Mouse (Mus musculus) forebrain, embryonic 10.5 days (tissue): ENCODE measurements around the gene Sprr1a. TPM values are rescaled to one million over a fixed set of nuclear protein-coding genes. Genes with fewer than 3 reads are reported as not detected.

Source experiments
- DNase-seq: peaks from one replicate; pipeline ENCODE4 v3.0.0-alpha.2; 2017; ENCODE audit warnings: low spot score; ENCODE audit errors: extremely low spot score
- H3K27ac ChIP-seq: fragments of 300-500 bp; sonication (generic); 2 replicates; pipeline ENCODE4 v1.5.1; 2016; ENCODE audit warnings: mild to moderate bottlenecking
- H3K27me3 ChIP-seq: fragments of 300-500 bp; sonication (generic); 2 replicates; pipeline ENCODE4 v1.6.1; 2016; ENCODE audit warnings: mild to moderate bottlenecking; ENCODE audit not compliant: poor library complexity, severe bottlenecking
- H3K36me3 ChIP-seq: fragments of 300-500 bp; sonication (generic); replicated peaks from 2 replicates; pipeline ENCODE4 v1.6.1; 2016; ENCODE audit warnings: mild to moderate bottlenecking, moderate library complexity
- H3K4me1 ChIP-seq: fragments of 300-500 bp; sonication (generic); 2 replicates; pipeline ENCODE4 v1.6.1; 2016
- H3K4me3 ChIP-seq: fragments of 300-500 bp; sonication (generic); 2 replicates; pipeline ENCODE4 v1.5.1; 2016; ENCODE audit warnings: mild to moderate bottlenecking, moderate library complexity
- H3K9me3 ChIP-seq: fragments of 300-500 bp; sonication (generic); 2 replicates; pipeline ENCODE4 v1.6.1; 2016; ENCODE audit warnings: mild to moderate bottlenecking, moderate library complexity
- WGBS: fragments of 180-500 bp; shearing (Covaris S2); methylation state at CpG from one replicate; pipeline ENCODE4 v1.1.7; 2016; 5-methylcytosine and 5-hydroxymethylcytosine counted together
- polyA plus RNA-seq: library from polyadenylated mRNA; unstranded; fragments of >200 nt; fragmentation: Nextera tagmentation; extraction: Ambion mirVana; gene quantifications from 2 replicates; pipeline ENCODE4 v1.2.1, GENCODE M21; 2016

Gene Sprr1a
- polyA plus RNA-seq, 1 experiment from 2014 or later: not detected

- H3K36me3 ChIP-seq: no peaks in the 10 kb centered on the region
- no peak overlapping the region for H3K4me3 ChIP-seq
- DNase-seq: no peak
- H3K27me3 ChIP-seq: no peaks in the 10 kb centered on the region
- 91% methylated on average over 5 of the region's 5 CpGs for WGBS
- no peaks in the 10 kb centered on the region for H3K4me1 ChIP-seq
- no peaks in the 10 kb centered on the region for H3K9me3 ChIP-seq
- no peak overlapping the region for H3K27ac ChIP-seq
These were observed 30.5 kb downstream of the Sprr1a start for GRCm38 (mm10) chr3:92455151-92455550.

DNA sequence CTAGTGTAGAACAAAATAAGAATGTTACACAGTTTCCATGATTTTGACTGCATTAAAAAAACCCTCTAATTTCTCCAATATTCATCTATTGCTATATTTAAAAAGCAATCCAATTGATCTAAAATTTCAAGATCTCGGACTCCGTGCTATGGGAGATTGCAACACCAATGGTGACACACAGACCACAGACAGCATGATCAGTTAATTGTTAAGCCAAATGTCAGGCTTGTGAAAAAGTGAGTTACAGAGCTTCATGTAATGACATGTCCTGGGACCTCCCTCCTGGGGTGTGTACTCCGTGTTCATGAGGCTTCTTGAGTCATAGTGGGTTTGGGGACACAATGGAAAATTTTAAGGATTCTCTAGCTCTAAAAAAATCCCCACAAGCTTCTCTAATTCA, 45.5 kb downstream of the Sprr1a start:
- H3K4me3 ChIP-seq: no peak overlapping the region
- no peak for DNase-seq
- H3K27ac ChIP-seq: no peak overlapping the region
- H3K9me3 ChIP-seq: no peaks in the 10 kb centered on the region
- no peaks in the 10 kb centered on the region for H3K36me3 ChIP-seq
- no peaks in the 10 kb centered on the region for H3K4me1 ChIP-seq
- no peaks in the 10 kb centered on the region for H3K27me3 ChIP-seq
- 94% methylated on average over 3 of the region's 3 CpGs for WGBS

GRCm38 (mm10) chr3:92438689-92439088, 47.0 kb downstream of the Sprr1a start, which contains the start of gene Sprr1b:
Gene Sprr1b, minus strand, starts transcription at chr3:92438789.
- no peaks in the 10 kb centered on the region for H3K4me1 ChIP-seq
- H3K9me3 ChIP-seq: no peaks in the 10 kb centered on the region
- no peak within 1 kb of the TSS for H3K4me3 ChIP-seq
- H3K27ac ChIP-seq: no peak within 1 kb of the TSS
- no peak for DNase-seq
- H3K27me3 ChIP-seq: no peaks in the 10 kb centered on the region
- H3K36me3 ChIP-seq: no peaks in the 10 kb centered on the region
- WGBS: 93% methylated on average over 3 of the region's 3 CpGs

Other genes starting within 250 kb of the Sprr1a start
- gene Sprr2a3, start 200.5 kb downstream of the Sprr1a start, polyA plus RNA-seq: not detected in 2 replicates
- gene Sprr2b, start 169.3 kb downstream of the Sprr1a start, polyA plus RNA-seq: not detected in 2 replicates
- not detected in 2 replicates for gene Sprr2d, start 146.8 kb downstream of the Sprr1a start, polyA plus RNA-seq
- gene Sprr2e, start 133.8 kb downstream of the Sprr1a start, polyA plus RNA-seq: not detected in 2 replicates
- not detected in 2 replicates for gene Sprr2f, start 120.7 kb downstream of the Sprr1a start, polyA plus RNA-seq
- gene Sprr2h, start 100.2 kb downstream of the Sprr1a start, polyA plus RNA-seq: not detected in 2 replicates
- gene Sprr2i, start 77.9 kb downstream of the Sprr1a start, polyA plus RNA-seq: not detected in 2 replicates
- gene Sprr2j-ps, start 67.8 kb downstream of the Sprr1a start, polyA plus RNA-seq: not detected in 2 replicates
- gene Gm9774, start 56.5 kb downstream of the Sprr1a start, polyA plus RNA-seq: 7.9 and 10.0 TPM in 2 replicates
- not detected in 2 replicates for gene Sprr2k, start 53.3 kb downstream of the Sprr1a start, polyA plus RNA-seq
- not detected in 2 replicates for gene Sprr1b, start 47.1 kb downstream of the Sprr1a start, polyA plus RNA-seq
- not detected in 2 replicates for gene Sprr3, start 27.2 kb downstream of the Sprr1a start, polyA plus RNA-seq
- not detected in 2 replicates for gene Sprr4, start 14.6 kb upstream of the Sprr1a start, polyA plus RNA-seq
- not detected in 2 replicates for gene 2310046K23Rik, start 48.6 kb upstream of the Sprr1a start, polyA plus RNA-seq
- not detected in 2 replicates for gene Ivl, start 87.8 kb upstream of the Sprr1a start, polyA plus RNA-seq
- gene Smcp, start 103.1 kb upstream of the Sprr1a start, polyA plus RNA-seq: not detected in 2 replicates
- gene 2210017I01Rik, start 121.6 kb upstream of the Sprr1a start, polyA plus RNA-seq: not detected in 2 replicates
- gene Lce6a, start 135.8 kb upstream of the Sprr1a start, polyA plus RNA-seq: not detected in 2 replicates
- not detected in 2 replicates for gene Lce1a1, start 162.4 kb upstream of the Sprr1a start, polyA plus RNA-seq
- not detected in 2 replicates for gene Lce1b, start 171.0 kb upstream of the Sprr1a start, polyA plus RNA-seq
- gene Lce1a2, start 184.4 kb upstream of the Sprr1a start, polyA plus RNA-seq: not detected in 2 replicates
- not detected in 2 replicates for gene Lce1c, start 193.4 kb upstream of the Sprr1a start, polyA plus RNA-seq
- gene Lce1d, start 201.3 kb upstream of the Sprr1a start, polyA plus RNA-seq: not detected in 2 replicates
- gene Lce1e, start 223.2 kb upstream of the Sprr1a start, polyA plus RNA-seq: not detected in 2 replicates
- not detected in 2 replicates for gene Lce1f, start 234.5 kb upstream of the Sprr1a start, polyA plus RNA-seq